Mouse (Mus musculus): ENCODE results near the gene Prkci.

- no peak for TF ChIP-seq GATA1 (IDR thresholded peaks at IDR 0.05; ENCODE audit: borderline replicate concordance, low read length)
- no peak for TF ChIP-seq FLI1 (IDR thresholded peaks at IDR 0.05; ENCODE audit: low read length)
These were observed 5.6 kb downstream of the Prkci start for GRCm38 (mm10) chr3:31001048-31001676.
